ENCODE assay signal across 8 mouse cellular contexts in the genomic region with DNA sequence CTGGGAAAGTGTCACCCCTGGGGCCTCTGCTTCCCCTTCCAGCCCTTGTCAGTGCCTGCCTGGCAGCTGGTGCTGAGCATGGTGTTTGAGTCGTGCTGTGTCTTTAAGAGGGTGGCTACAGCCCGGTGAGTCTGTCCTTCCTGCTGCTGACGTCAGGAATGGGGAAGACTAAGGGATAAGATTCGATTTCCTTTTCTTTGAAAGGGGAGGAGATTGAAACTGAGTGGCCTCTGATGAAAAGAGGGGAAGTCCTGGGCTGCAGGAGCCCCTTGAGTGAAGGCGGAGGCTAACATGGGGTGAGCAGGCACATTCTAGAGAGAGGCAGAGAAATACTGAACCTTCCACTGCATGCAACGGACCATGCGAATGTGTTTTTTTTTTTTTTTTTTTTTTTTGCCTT. TPM values are rescaled to one million over a fixed set of nuclear protein-coding genes. Genes with fewer than 3 reads are reported as not detected.
DNase-seq lines count a peak whose midpoint lies in the region; ATAC-seq and TF ChIP-seq lines count a peak whose summit lies in the region.

No protein-coding gene starts in this region.

- peaks cover 3% of the 10 kb centered on the region; the same call in 1 of the 2 replicates for H3K4me1 ChIP-seq in intestine, postnatal 0 days (replicated peaks; ENCODE audit: control insufficient read depth, insufficient read depth, low read length)
- peaks cover 17% of the 10 kb centered on the region for H3K4me1 ChIP-seq in limb, embryonic 12.5 days (replicated peaks)
- peaks cover 23% of the 10 kb centered on the region for H3K4me1 ChIP-seq in midbrain, embryonic 13.5 days (replicated peaks)

- H3K9ac ChIP-seq in intestine, postnatal 0 days (ENCODE audit: low read depth, low read length) = peak overlapping the region; percentile 35; the same call in 1 of the 2 replicates
- peak overlapping the region; percentile 45; the same call in 1 of the 2 replicates for H3K9ac ChIP-seq in limb, embryonic 12.5 days (replicated peaks)
- peak overlapping the region; percentile 55 for H3K9ac ChIP-seq in midbrain, embryonic 13.5 days (replicated peaks)

- TF ChIP-seq CTCF in intestine, postnatal 0 days (IDR thresholded peaks at IDR 0.05; ENCODE audit: low read depth) = no peak

- H3K27me3 ChIP-seq in intestine, postnatal 0 days (replicated peaks; ENCODE audit: control insufficient read depth, insufficient read depth, low read length) = no peaks in the 10 kb centered on the region
- no peaks in the 10 kb centered on the region for H3K27me3 ChIP-seq in limb, embryonic 12.5 days
- H3K27me3 ChIP-seq in midbrain, embryonic 13.5 days = no peaks in the 10 kb centered on the region

- peak; percentile 64 for ATAC-seq in granulocyte monocyte progenitor cell, adult 5-6 weeks (replicated peaks; ENCODE audit: poor library complexity, severe bottlenecking)
- ATAC-seq in intestine, postnatal 0 days = peak; percentile 74
- ATAC-seq in limb, embryonic 12.5 days (ENCODE audit: insufficient number of reproducible peaks, insufficient read depth, low FRiP score, low TSS enrichment, low read depth) = no peak
- peak; percentile 74 for ATAC-seq in midbrain, embryonic 13.5 days

- H3K9me3 ChIP-seq in intestine, postnatal 0 days (ENCODE audit: control insufficient read depth) = no peaks in the 10 kb centered on the region
- no peaks in the 10 kb centered on the region for H3K9me3 ChIP-seq in limb, embryonic 12.5 days
- no peaks in the 10 kb centered on the region for H3K9me3 ChIP-seq in midbrain, embryonic 13.5 days

- peaks cover 42% of the 10 kb centered on the region; the same call in 1 of the 2 replicates for H3K36me3 ChIP-seq in intestine, postnatal 0 days (ENCODE audit: control insufficient read depth, insufficient read depth)
- H3K36me3 ChIP-seq in limb, embryonic 12.5 days = peaks cover 68% of the 10 kb centered on the region
- H3K36me3 ChIP-seq in midbrain, embryonic 13.5 days = peaks cover 30% of the 10 kb centered on the region

- H3K27ac ChIP-seq in intestine, postnatal 0 days (ENCODE audit: low read depth, low read length) = peak overlapping the region; percentile 79
- H3K27ac ChIP-seq in limb, embryonic 12.5 days = peak overlapping the region; percentile 67; the same call in 1 of the 2 replicates
- peak overlapping the region; percentile 30 for H3K27ac ChIP-seq in midbrain, embryonic 13.5 days

- 0% methylated on average over 7 of the region's 7 CpGs for WGBS in intestine, postnatal 0 days
- 13% methylated on average over 7 of the region's 7 CpGs for WGBS in limb, embryonic 12.5 days
- WGBS in midbrain, embryonic 13.5 days = 9% methylated on average over 7 of the region's 7 CpGs

- H3K4me3 ChIP-seq in intestine, postnatal 0 days (ENCODE audit: low read depth, low read length) = peak overlapping the region; percentile 33
- H3K4me3 ChIP-seq in limb, embryonic 12.5 days (replicated peaks) = peak overlapping the region; percentile 12; the same call in 1 of the 2 replicates
- H3K4me3 ChIP-seq in midbrain, embryonic 13.5 days (replicated peaks) = peak overlapping the region; percentile 34

- H3K4me2 ChIP-seq in intestine, postnatal 0 days (replicated peaks; ENCODE audit: low read depth) = peak overlapping the region; percentile 70
- H3K4me2 ChIP-seq in limb, embryonic 12.5 days = peak overlapping the region; percentile 34
- peak overlapping the region; percentile 50 for H3K4me2 ChIP-seq in midbrain, embryonic 13.5 days (replicated peaks)

- DNase-seq in ovary, adult 18-20 months (ENCODE audit: low spot score) = peak; percentile 55
- no peak for DNase-seq in ovary, postnatal 10 days (ENCODE audit: low spot score)
- DNase-seq in embryo, embryonic 10 days (ENCODE audit: low spot score) = peak; percentile 78
- peak; percentile 86 to 89 for DNase-seq in spleen, postnatal 36 days (ENCODE audit: low spot score in 2 of 2)

RNA-seq across cellular contexts. Expression of a gene that starts 4.8 kb away (rescaled TPM):
- total RNA-seq in granulocyte monocyte progenitor cell, adult 5-6 weeks (2014; fragmentation: Nextera tagmentation) = 23.5 and 32.3 TPM in 2 replicates
- total RNA-seq in granulocyte monocyte progenitor cell, adult 5-6 weeks (2017) = 17.1 and 17.8 TPM in 2 replicates
- 16.1 and 17.1 TPM in 2 replicates for polyA plus RNA-seq in intestine, postnatal 0 days (2015; fragmentation: Nextera tagmentation; extraction: Ambion mirVana)
- polyA plus RNA-seq in limb, embryonic 12.5 days (2016; fragmentation: Nextera tagmentation; extraction: Ambion mirVana) = 7.1 and 7.5 TPM in 2 replicates
- 13.6 and 14.5 TPM in 2 replicates for polyA plus RNA-seq in midbrain, embryonic 13.5 days (2015; fragmentation: Nextera tagmentation; extraction: Ambion mirVana)

RNA-seq across cellular contexts. Expression of a gene that starts 16.3 kb away (rescaled TPM):
- total RNA-seq in granulocyte monocyte progenitor cell, adult 5-6 weeks (2014; fragmentation: Nextera tagmentation) = 56.8 and 75.0 TPM in 2 replicates
- total RNA-seq in granulocyte monocyte progenitor cell, adult 5-6 weeks (2017) = 54.4 and 80.8 TPM in 2 replicates
- polyA plus RNA-seq in intestine, postnatal 0 days (2015; fragmentation: Nextera tagmentation; extraction: Ambion mirVana) = 303 and 311 TPM in 2 replicates
- polyA plus RNA-seq in limb, embryonic 12.5 days (2016; fragmentation: Nextera tagmentation; extraction: Ambion mirVana) = 49.1 and 55.2 TPM in 2 replicates
- 43.7 and 44.3 TPM in 2 replicates for polyA plus RNA-seq in midbrain, embryonic 13.5 days (2015; fragmentation: Nextera tagmentation; extraction: Ambion mirVana)

RNA-seq across cellular contexts. Expression of a gene that starts 19.2 kb away (rescaled TPM):
- total RNA-seq in granulocyte monocyte progenitor cell, adult 5-6 weeks (2014; fragmentation: Nextera tagmentation) = 13.5 and 26.7 TPM in 2 replicates
- 22.2 and 30.6 TPM in 2 replicates for total RNA-seq in granulocyte monocyte progenitor cell, adult 5-6 weeks (2017)
- 7.5 and 8.9 TPM in 2 replicates for polyA plus RNA-seq in intestine, postnatal 0 days (2015; fragmentation: Nextera tagmentation; extraction: Ambion mirVana)
- polyA plus RNA-seq in limb, embryonic 12.5 days (2016; fragmentation: Nextera tagmentation; extraction: Ambion mirVana) = 31.6 and 33.4 TPM in 2 replicates
- polyA plus RNA-seq in midbrain, embryonic 13.5 days (2015; fragmentation: Nextera tagmentation; extraction: Ambion mirVana) = 31.0 and 31.7 TPM in 2 replicates

RNA-seq across cellular contexts. Expression of a gene that starts 27.6 kb away (rescaled TPM):
- total RNA-seq in granulocyte monocyte progenitor cell, adult 5-6 weeks (2014; fragmentation: Nextera tagmentation) = 8.3 and 9.6 TPM in 2 replicates
- total RNA-seq in granulocyte monocyte progenitor cell, adult 5-6 weeks (2017) = 11.6 and 18.0 TPM in 2 replicates
- polyA plus RNA-seq in intestine, postnatal 0 days (2015; fragmentation: Nextera tagmentation; extraction: Ambion mirVana) = 12.1 and 12.7 TPM in 2 replicates
- polyA plus RNA-seq in limb, embryonic 12.5 days (2016; fragmentation: Nextera tagmentation; extraction: Ambion mirVana) = 12.8 and 13.9 TPM in 2 replicates
- polyA plus RNA-seq in midbrain, embryonic 13.5 days (2015; fragmentation: Nextera tagmentation; extraction: Ambion mirVana) = 12.8 and 14.6 TPM in 2 replicates

RNA-seq across cellular contexts. Expression of a gene that starts 27.7 kb away (rescaled TPM):
- 391 and 511 TPM in 2 replicates for total RNA-seq in granulocyte monocyte progenitor cell, adult 5-6 weeks (2014; fragmentation: Nextera tagmentation)
- 153 and 178 TPM in 2 replicates for total RNA-seq in granulocyte monocyte progenitor cell, adult 5-6 weeks (2017)
- polyA plus RNA-seq in intestine, postnatal 0 days (2015; fragmentation: Nextera tagmentation; extraction: Ambion mirVana) = 683 and 718 TPM in 2 replicates
- polyA plus RNA-seq in limb, embryonic 12.5 days (2016; fragmentation: Nextera tagmentation; extraction: Ambion mirVana) = 840 and 867 TPM in 2 replicates
- polyA plus RNA-seq in midbrain, embryonic 13.5 days (2015; fragmentation: Nextera tagmentation; extraction: Ambion mirVana) = 724 and 757 TPM in 2 replicates
